Mouse (Mus musculus) myocyte (in vitro differentiated cells): ENCODE measurements at regions not wholly inside any gene's neighbourhood (a gene's known extent, or its start where the extent isn't known, plus 50 kb on each side); places are given as distances from the start of the nearest gene placed in this dataset.

Experiments used
- H3K27me3 ChIP-seq: one replicate; pipeline ENCODE4 v1.6.1; 2011; ENCODE audit not compliant: control insufficient read depth, insufficient read depth, insufficient read length
- H3K36me3 ChIP-seq: one replicate; pipeline ENCODE4 v1.6.1; 2011; ENCODE audit not compliant: control insufficient read depth, insufficient read depth
- H3K4me2 ChIP-seq: one replicate; pipeline ENCODE4 v1.6.1; 2011; ENCODE audit warnings: low read depth, control low read depth
- H3K4me3 ChIP-seq: one replicate; pipeline ENCODE4 v1.5.1; 2011; ENCODE audit warnings: mild to moderate bottlenecking, control low read depth, moderate library complexity
- H3K79me2 ChIP-seq: one replicate; pipeline ENCODE4 v1.6.1; 2011; ENCODE audit not compliant: control insufficient read depth, insufficient read depth
- H3ac ChIP-seq: one replicate; pipeline ENCODE4 v1.6.1; 2011; ENCODE audit not compliant: control insufficient read depth, insufficient read length
- CEBPB ChIP-seq: IDR thresholded peaks from 2 replicates; pipeline ENCODE4 v1.6.1; 2011; ENCODE audit warnings: mild to moderate bottlenecking, moderate library complexity; ENCODE audit not compliant: poor library complexity, insufficient read depth, severe bottlenecking
- E2F4 ChIP-seq: IDR thresholded peaks from one replicate; pipeline ENCODE4 v1.6.1; 2011; ENCODE audit warnings: mild to moderate bottlenecking, control low read depth, moderate library complexity; ENCODE audit not compliant: insufficient read depth
- MAX ChIP-seq: IDR thresholded peaks from one replicate; pipeline ENCODE4 v1.6.1; 2011; ENCODE audit warnings: low read depth, mild to moderate bottlenecking, control low read depth
- MYOD1 ChIP-seq, 3 experiments: IDR thresholded peaks; one replicate each; pipeline ENCODE4 v1.6.1; 2011; ENCODE audit warnings: control low read depth in 2 of 3, low read depth in 2 of 3, mild to moderate bottlenecking in 2 of 3, moderate library complexity in 1 of 3; ENCODE audit not compliant: insufficient read length in 2 of 3, control insufficient read depth in 1 of 3
- MYOG ChIP-seq, 3 experiments: IDR thresholded peaks; one replicate each; pipeline ENCODE4 v1.6.1; 2011; ENCODE audit warnings: control low read depth in 2 of 3, low read depth in 2 of 3, mild to moderate bottlenecking in 2 of 3; ENCODE audit not compliant: insufficient read length in 2 of 3, control insufficient read depth in 1 of 3, insufficient read depth in 1 of 3
- POLR2A ChIP-seq: IDR thresholded peaks from one replicate; pipeline ENCODE4 v1.6.1; 2011; ENCODE audit warnings: low read depth, mild to moderate bottlenecking, control low read depth, moderate library complexity; ENCODE audit not compliant: insufficient read length
- POLR2AphosphoS2 ChIP-seq: IDR thresholded peaks from one replicate; pipeline ENCODE4 v1.6.1; 2011; ENCODE audit warnings: low read depth, control low read depth; ENCODE audit not compliant: insufficient read length
- REST ChIP-seq: IDR thresholded peaks from one replicate; pipeline ENCODE4 v1.6.1; 2011; ENCODE audit warnings: mild to moderate bottlenecking, control low read depth, moderate library complexity; ENCODE audit not compliant: insufficient read depth, insufficient read length
- SRF ChIP-seq: IDR thresholded peaks from one replicate; pipeline ENCODE4 v1.6.1; 2011; ENCODE audit warnings: low read depth; ENCODE audit not compliant: control insufficient read depth, insufficient read length
- TCF12 ChIP-seq: IDR thresholded peaks from one replicate; pipeline ENCODE4 v1.6.1; 2011; ENCODE audit warnings: mild to moderate bottlenecking, control low read depth; ENCODE audit not compliant: poor library complexity, insufficient read depth, severe bottlenecking
- TCF3 ChIP-seq: IDR thresholded peaks from one replicate; pipeline ENCODE4 v1.6.1; 2011; ENCODE audit warnings: low read depth, control low read depth; ENCODE audit not compliant: insufficient read length
- USF1 ChIP-seq: IDR thresholded peaks from one replicate; pipeline ENCODE4 v1.6.1; 2011; ENCODE audit warnings: low read depth, mild to moderate bottlenecking, control low read depth, moderate library complexity

DNA sequence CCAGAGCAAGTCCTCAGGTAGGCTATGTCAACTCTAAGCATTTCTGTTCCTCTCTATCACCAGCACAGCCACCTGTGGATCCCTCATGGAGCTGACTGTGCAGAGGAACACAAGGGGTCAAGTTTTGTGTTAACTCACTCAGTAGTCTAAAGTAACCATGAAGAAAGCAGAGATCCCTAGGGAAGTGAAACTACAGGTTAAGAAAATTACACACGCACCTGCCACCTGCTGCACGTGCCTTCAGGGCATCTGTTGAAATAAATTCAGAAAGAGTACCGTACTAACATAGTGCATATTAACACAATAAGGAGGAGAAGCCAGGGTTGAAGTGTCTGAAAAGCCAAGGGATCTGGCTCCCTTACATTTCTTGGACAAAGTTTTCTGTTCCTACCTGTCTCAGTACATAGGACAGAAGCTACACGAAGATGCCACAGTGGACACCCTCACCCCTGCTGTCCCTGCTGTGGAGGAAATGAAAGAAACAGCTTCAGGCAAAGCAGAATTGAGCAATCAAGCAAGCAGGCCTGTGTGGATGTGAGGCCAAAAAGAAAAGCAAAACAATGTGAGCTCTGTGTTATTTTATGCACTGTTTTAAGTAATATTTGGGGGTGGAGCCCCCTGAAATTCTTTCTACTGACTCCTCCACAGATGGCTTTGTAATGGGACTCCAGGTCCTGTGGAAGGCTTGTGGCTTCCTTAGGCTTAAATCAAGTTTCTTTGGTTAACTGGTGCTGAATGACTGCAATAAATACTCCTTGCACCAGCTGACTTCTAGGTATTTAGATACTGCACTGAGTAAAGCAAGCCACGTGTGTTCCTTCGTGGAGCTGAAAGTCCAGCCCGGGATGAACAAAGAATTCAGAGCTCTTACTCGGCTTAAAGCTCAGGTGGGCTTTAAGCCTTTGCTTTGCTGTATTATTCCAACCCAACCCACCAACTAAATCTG, 208.0 kb upstream of the Sp4 start:
- Histone ChIP-seq H3K27me3 (no peaks in the 10 kb centered on the region), H3K4me2 (no peak overlapping the region), H3K4me3 (no peak overlapping the region), H3ac (no peak overlapping the region), H3K36me3 (no peaks in the 10 kb centered on the region), H3K79me2 (no peaks in the 10 kb centered on the region)
- TF ChIP-seq CEBPB (peak; percentile 56; the same call in 1 of the 2 replicates), USF1 (no peak)

- Histone ChIP-seq H3ac (no peak overlapping the region), H3K4me2 (no peak overlapping the region), H3K27me3 (no peaks in the 10 kb centered on the region), H3K4me3 (no peak overlapping the region), H3K36me3 (no peaks in the 10 kb centered on the region), H3K79me2 (no peaks in the 10 kb centered on the region)
- TF ChIP-seq TCF12 (no peak), POLR2AphosphoS2 (no peak), SRF (no peak), POLR2A (no peak), MAX (no peak), E2F4 (no peak), USF1 (no peak), MYOD1 (IDR thresholded peaks at IDR 0.05; ENCODE audit: control insufficient read depth in 1 of 3, insufficient read length in 2 of 3, low read depth in 2 of 3) (no peak), CEBPB (no peak), TCF3 (no peak), REST (no peak), MYOG (IDR thresholded peaks at IDR 0.05; ENCODE audit: control insufficient read depth in 1 of 3, insufficient read depth in 1 of 3, insufficient read length in 2 of 3, low read depth in 2 of 3) (no peak)
Observed at GRCm38 (mm10) chr12:118500392-118500791, 199.2 kb upstream of the Sp4 start.

DNA sequence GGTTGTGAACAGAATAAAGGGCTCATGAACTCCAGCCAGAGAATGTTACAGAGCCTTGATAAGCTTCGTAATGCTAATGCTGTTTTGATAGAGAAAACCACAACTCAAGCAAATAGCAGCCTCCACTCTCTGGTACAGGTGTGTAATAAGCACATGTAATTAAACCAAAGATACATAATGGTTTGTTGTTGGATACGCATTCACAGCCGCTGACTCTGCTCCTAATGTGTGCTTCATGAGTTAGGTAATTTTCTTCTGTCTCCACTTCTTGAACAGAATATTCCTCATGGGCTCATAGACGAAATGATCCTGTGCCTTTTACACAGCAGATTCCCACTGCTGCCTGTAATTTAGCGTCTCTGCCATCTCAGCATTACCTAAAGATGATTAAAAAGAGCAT, 186.8 kb upstream of the Sp4 start:
- no peak overlapping the region for H3ac ChIP-seq
- no peaks in the 10 kb centered on the region for H3K36me3 ChIP-seq
- TF ChIP-seq POLR2AphosphoS2: no peak
- H3K27me3 ChIP-seq: no peaks in the 10 kb centered on the region
- H3K79me2 ChIP-seq: no peaks in the 10 kb centered on the region
- H3K4me3 ChIP-seq: no peak overlapping the region
- no peak overlapping the region for H3K4me2 ChIP-seq

DNA sequence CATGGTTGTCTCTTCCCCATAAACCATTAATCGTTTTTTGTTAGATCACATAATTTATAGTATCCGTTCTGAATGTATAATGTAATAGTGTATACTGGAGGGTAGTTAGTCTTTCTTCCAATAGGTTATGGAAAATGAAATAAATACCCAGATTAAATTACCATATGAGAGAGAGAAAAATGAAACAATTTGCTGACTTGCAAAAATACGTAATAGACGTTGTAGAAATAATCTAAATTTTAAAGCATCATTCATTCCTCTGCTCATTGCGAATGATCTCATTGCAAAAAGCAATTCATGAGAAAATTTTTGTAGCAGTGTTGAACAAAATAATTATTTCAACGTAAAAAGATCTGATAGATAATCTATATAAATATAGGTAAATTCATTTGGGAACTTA, 185.2 kb upstream of the Sp4 start:
- no peak overlapping the region for H3K4me3 ChIP-seq
- TF ChIP-seq SRF: no peak
- no peak for TF ChIP-seq POLR2A
- no peak for TF ChIP-seq REST
- TF ChIP-seq MAX: no peak
- TF ChIP-seq MYOG (IDR thresholded peaks at IDR 0.05; ENCODE audit: control insufficient read depth in 1 of 3, insufficient read depth in 1 of 3, insufficient read length in 2 of 3, low read depth in 2 of 3): no peak
- no peak for TF ChIP-seq CEBPB
- TF ChIP-seq POLR2AphosphoS2: no peak
- no peak for TF ChIP-seq MYOD1 (IDR thresholded peaks at IDR 0.05; ENCODE audit: control insufficient read depth in 1 of 3, insufficient read length in 2 of 3, low read depth in 2 of 3)
- TF ChIP-seq E2F4: no peak
- TF ChIP-seq TCF12: no peak
- TF ChIP-seq USF1: no peak
- no peak for TF ChIP-seq TCF3
- no peak overlapping the region for H3K4me2 ChIP-seq

GRCm38 (mm10) chr12:118481347-118481746, 180.1 kb upstream of the Sp4 start:
- H3K4me2 ChIP-seq: no peak overlapping the region
- no peak for TF ChIP-seq MAX
- TF ChIP-seq MYOD1 (IDR thresholded peaks at IDR 0.05; ENCODE audit: control insufficient read depth in 1 of 3, insufficient read length in 2 of 3, low read depth in 2 of 3): no peak
- no peak for TF ChIP-seq TCF12
- TF ChIP-seq TCF3: no peak
- TF ChIP-seq E2F4: no peak
- TF ChIP-seq POLR2A: no peak
- H3K27me3 ChIP-seq: no peaks in the 10 kb centered on the region
- no peak overlapping the region for H3K4me3 ChIP-seq
- no peak overlapping the region for H3ac ChIP-seq
- no peaks in the 10 kb centered on the region for H3K36me3 ChIP-seq
- H3K79me2 ChIP-seq: no peaks in the 10 kb centered on the region

More for the DNA sequence above, 185.2 kb upstream of the Sp4 start:
- Histone ChIP-seq H3ac (no peak overlapping the region), H3K79me2 (no peaks in the 10 kb centered on the region), H3K36me3 (no peaks in the 10 kb centered on the region), H3K27me3 (no peaks in the 10 kb centered on the region)
